Mouse (Mus musculus): ENCODE data around the gene Zscan21. TPM values are rescaled to one million over a fixed set of nuclear protein-coding genes. Genes with fewer than 3 reads are reported as not detected.
A peak's percentile ranks its signal among the peaks of the same experiment; 100 is the strongest.

Zscan21 gene
- polyA plus RNA-seq (2015; fragmentation: Nextera tagmentation; extraction: Ambion mirVana) = 23.5 and 26.3 TPM in 2 replicates

DNA sequence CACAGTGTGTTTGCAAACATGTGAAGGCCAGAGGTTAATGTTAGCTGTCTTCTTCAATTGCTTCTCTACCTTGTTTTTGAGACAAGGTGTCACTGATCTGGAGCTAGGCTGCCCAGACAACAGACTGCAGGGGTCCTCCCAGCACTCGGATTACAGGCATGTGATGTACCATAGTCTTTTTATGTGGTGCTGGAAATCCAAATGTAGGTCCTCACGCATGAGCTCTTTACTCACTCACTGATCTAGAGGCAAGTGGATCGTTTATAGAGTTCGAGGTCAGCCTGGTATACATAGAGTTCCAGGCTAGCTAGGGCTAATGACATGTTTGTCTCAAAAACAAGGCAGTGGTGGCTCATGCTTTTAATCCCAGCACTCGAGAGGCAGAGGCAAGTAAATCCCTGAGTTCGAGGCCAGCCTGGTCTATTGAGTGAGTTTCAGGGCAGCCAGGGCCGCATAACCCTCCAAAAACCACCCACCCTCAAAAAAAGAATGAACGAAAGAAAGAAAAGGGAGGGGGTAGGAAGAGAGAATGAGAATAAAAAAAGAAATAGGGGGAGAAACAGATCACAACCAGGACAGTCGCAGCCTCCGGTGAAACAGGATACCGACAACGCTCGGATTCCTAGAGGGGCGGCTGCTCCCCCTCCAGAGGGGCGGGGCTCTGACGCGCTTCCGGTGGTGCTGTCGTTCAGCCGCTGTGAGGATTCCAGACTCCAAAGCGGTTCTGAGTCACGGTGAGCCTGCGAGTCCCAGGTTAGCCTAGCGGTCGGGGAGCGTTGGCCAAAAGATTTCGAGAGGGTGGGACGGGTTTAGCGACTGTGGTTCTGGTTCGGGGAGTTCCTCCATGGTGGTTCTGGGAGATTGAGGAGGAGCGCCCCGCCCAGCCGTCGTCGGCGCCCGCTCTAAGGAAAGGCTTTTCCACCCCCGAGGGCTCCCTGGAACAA lies at the start of gene Zscan21:
Gene Zscan21 (plus strand): TSS at position 649 of the 944 bp plus-strand sequence.

DNA sequence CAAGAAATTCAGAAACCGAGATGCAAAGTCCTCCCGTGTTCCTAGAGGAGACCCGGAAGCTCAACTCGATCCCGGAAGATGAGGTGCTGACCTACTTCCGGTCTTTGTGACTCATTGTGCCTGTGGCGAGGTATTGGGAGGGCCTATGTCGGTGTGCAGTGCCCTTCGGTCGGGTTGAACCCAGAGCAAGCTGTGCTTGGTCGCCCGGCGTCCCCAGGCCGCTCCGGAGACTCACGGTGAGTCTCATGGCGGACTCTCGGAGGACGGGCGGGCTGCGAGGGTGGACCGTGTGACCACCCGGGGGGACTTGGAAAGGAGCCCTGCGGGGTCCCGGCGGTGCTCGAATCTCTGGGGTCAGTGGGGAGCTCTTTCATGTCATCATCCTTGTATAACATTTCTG lies 31.7 kb upstream of the Zscan21 start, which contains the start of gene Zkscan1:
Gene Zkscan1 (plus strand): TSS at position 89 of the 400 bp plus-strand sequence.

DNA sequence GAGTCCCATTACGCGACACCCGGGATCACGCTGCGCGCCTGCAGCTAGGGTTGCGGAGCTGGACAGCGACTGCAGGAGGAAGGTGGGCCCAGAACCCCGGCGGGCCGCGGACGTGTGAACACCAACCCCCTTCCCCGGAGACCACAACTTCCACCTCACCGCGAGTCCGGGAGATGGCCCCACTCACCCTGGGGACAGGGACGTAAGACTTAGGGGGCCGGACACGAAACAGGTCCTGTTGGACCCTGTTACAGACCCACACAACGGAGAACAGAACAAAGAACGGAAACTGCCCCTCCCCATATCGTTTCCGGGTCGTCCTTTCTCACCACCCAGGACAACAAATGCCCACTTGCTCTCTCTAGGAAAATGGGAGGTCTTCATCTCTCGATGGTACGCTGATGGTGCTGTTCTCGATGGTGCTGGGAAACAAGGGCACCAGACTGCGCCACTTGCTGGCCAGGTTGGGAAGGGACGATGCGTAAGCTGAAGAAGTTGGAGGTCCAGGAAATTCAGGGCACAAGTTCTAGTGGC lies 38.8 kb downstream of the Zscan21 start, which contains the start of gene Zfp113:
Gene Zfp113 (minus strand): TSS at position 302 of the 534 bp plus-strand sequence.

DNA sequence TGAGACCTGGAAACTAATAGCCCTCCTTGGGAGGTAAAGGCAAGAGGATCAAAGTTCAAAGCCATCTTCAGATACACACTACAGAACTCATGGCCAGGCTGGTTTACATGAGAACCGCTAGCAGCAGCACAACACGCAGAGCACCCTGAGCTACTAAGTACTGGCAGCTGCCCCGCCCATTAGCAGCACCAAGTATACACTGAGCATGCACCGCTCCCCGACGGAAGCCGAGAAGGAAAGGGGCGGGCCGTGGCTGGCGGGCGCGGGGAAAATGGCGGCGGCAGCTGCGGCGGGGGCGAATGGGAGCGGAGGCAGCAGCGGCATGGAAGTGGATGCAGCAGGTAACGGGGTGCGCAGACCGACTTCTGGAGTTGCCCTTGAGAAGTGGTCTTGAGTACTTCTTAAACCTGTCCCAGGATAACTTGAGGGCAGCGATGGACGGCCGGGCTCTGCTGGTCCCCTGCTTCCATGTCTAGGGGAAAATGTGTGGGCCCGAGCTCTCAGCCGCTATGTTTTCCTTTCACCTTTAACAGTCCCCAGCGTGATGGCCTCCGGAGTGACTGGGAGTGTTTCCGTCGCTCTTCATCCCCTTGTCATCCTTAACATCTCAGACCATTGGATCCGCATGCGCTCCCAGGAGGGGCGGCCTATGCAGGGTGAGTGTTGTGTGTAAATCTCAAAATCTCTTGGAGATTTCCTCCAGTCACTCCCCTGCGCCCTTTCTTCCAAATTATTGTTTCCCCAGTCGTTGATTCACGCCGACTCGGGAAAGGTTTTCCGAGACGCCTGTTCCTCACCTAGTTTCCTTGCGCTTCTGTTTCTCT lies 44.4 kb downstream of the Zscan21 start, which contains the start of gene Cops6:
Gene Cops6 (plus strand): TSS at position 230 of the 824 bp plus-strand sequence.

DNA sequence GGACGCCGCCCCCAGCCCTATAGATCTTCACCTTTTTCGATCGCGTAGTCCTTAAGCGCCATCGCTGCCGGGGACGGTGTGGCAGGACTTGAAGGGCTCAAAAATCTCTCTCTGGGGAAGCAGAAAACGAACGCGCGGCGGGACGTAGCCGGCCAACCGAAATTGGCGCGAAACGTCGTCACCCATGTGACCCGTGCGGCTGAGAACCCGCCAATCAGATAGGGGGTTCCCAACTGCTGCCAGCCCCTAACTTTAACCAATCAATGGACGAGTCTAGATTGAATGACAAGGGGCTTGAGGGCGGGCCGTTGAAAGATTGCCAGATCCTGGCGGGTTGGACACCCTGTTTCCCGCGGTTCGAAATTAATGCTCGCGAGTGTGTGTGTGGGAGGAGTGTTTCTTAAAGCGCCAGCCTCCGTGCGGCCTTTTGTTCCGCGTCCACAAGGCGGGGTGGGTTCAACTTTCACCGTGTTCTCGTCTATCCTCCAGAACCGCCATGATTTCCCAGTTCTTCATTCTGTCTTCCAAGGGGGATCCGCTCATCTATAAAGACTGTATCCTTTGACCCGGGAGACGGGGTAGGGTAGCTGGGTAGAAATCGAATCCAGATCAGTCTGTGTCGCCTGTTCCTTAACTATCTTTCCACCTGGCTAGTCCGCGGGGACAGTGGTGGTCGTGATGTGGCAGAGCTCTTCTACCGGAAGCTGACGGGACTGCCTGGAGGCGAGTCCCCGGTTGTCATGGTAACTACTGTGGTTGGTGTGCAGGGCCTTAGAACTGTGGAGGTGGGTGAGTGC lies 55.2 kb downstream of the Zscan21 start, which contains the start of the genes Ap4m1 and Mcm7:
Gene Ap4m1 (plus strand): TSS at position 308 of the 797 bp plus-strand sequence.
Gene Mcm7 (minus strand): TSS at position 728 of the 797 bp plus-strand sequence.

MicroRNAs encoded within 50 kb of the gene (microRNA counts, 519-probe panel; counts per million panel counts)
- microRNA mmu-miR-106b (4,090 counts per million, percentile 74 among the panel's probes with 10 or more counts), microRNA mmu-miR-25 (4,805 counts per million, percentile 89 among the panel's probes with 10 or more counts), microRNA mmu-miR-93 (3,760 counts per million, percentile 67 among the panel's probes with 10 or more counts)

Small RNA genes within 50 kb of the gene (microRNA-seq; reads per million reads assigned to microRNA genes)
- gene Mir106b = 2,978 reads per million, percentile 85 among the genes with 10 or more reads in this experiment
- gene Mir25 = 387 reads per million, percentile 62 among the genes with 10 or more reads in this experiment
- gene Mir93 = 2,807 reads per million, percentile 84 among the genes with 10 or more reads in this experiment

Other genes starting within 250 kb of the Zscan21 start
- gene Pilrb2, start 245.1 kb upstream of the Zscan21 start, polyA plus RNA-seq (2015; fragmentation: Nextera tagmentation; extraction: Ambion mirVana) = 0.71 and 3.5 TPM in 2 replicates
- 0.24 and 0.42 TPM in 2 replicates for gene Cyp3a13, start 195.3 kb upstream of the Zscan21 start, polyA plus RNA-seq (2015; fragmentation: Nextera tagmentation; extraction: Ambion mirVana)
- 0.33 and 0.45 TPM in 2 replicates for gene Gjc3, start 153.8 kb upstream of the Zscan21 start, polyA plus RNA-seq (2015; fragmentation: Nextera tagmentation; extraction: Ambion mirVana)
- gene Azgp1, start 135.4 kb upstream of the Zscan21 start, polyA plus RNA-seq (2015; fragmentation: Nextera tagmentation; extraction: Ambion mirVana) = 0.28 and 0.48 TPM in 2 replicates
- gene Smok3a, start 95.6 kb upstream of the Zscan21 start, polyA plus RNA-seq (2015; fragmentation: Nextera tagmentation; extraction: Ambion mirVana) = not detected in 2 replicates
- not detected in 2 replicates for gene Smok3b, start 95.5 kb upstream of the Zscan21 start, polyA plus RNA-seq (2015; fragmentation: Nextera tagmentation; extraction: Ambion mirVana)
- gene Smok3c, start 63.7 kb upstream of the Zscan21 start, polyA plus RNA-seq (2015; fragmentation: Nextera tagmentation; extraction: Ambion mirVana) = not detected in 2 replicates
- gene Zkscan1, start 31.8 kb upstream of the Zscan21 start, polyA plus RNA-seq (2015; fragmentation: Nextera tagmentation; extraction: Ambion mirVana) = 5.8 and 7.2 TPM in 2 replicates
- gene Zfp113, start 38.8 kb downstream of the Zscan21 start, polyA plus RNA-seq (2015; fragmentation: Nextera tagmentation; extraction: Ambion mirVana) = 6.8 and 7.5 TPM in 2 replicates
- 224 and 240 TPM in 2 replicates for gene Cops6, start 44.2 kb downstream of the Zscan21 start, polyA plus RNA-seq (2015; fragmentation: Nextera tagmentation; extraction: Ambion mirVana)
- 9.8 and 10.3 TPM in 2 replicates for gene Ap4m1, start 55.1 kb downstream of the Zscan21 start, polyA plus RNA-seq (2015; fragmentation: Nextera tagmentation; extraction: Ambion mirVana)
- 38.7 and 44.9 TPM in 2 replicates for gene Mcm7, start 55.5 kb downstream of the Zscan21 start, polyA plus RNA-seq (2015; fragmentation: Nextera tagmentation; extraction: Ambion mirVana)
- 33.7 and 34.9 TPM in 2 replicates for gene Taf6, start 70.5 kb downstream of the Zscan21 start, polyA plus RNA-seq (2015; fragmentation: Nextera tagmentation; extraction: Ambion mirVana)
- gene Cnpy4, start 70.6 kb downstream of the Zscan21 start, polyA plus RNA-seq (2015; fragmentation: Nextera tagmentation; extraction: Ambion mirVana) = 21.2 and 22.7 TPM in 2 replicates
- gene Mblac1, start 77.4 kb downstream of the Zscan21 start, polyA plus RNA-seq (2015; fragmentation: Nextera tagmentation; extraction: Ambion mirVana) = 8.4 and 9.6 TPM in 2 replicates
- 0.42 and 0.51 TPM in 2 replicates for gene Nxpe5, start 109.0 kb downstream of the Zscan21 start, polyA plus RNA-seq (2015; fragmentation: Nextera tagmentation; extraction: Ambion mirVana)
- 71.9 and 85.1 TPM in 2 replicates for gene Lamtor4, start 138.6 kb downstream of the Zscan21 start, polyA plus RNA-seq (2015; fragmentation: Nextera tagmentation; extraction: Ambion mirVana)
- 2.6 and 2.7 TPM in 2 replicates for gene BC037034, start 147.1 kb downstream of the Zscan21 start, polyA plus RNA-seq (2015; fragmentation: Nextera tagmentation; extraction: Ambion mirVana)
- 1.9 and 2.0 TPM in 2 replicates for gene Gal3st4, start 155.9 kb downstream of the Zscan21 start, polyA plus RNA-seq (2015; fragmentation: Nextera tagmentation; extraction: Ambion mirVana)
- 0.12 and 0.25 TPM in 2 replicates for gene Gm43720, start 163.1 kb downstream of the Zscan21 start, polyA plus RNA-seq (2015; fragmentation: Nextera tagmentation; extraction: Ambion mirVana)
- gene Gpc2, start 163.1 kb downstream of the Zscan21 start, polyA plus RNA-seq (2015; fragmentation: Nextera tagmentation; extraction: Ambion mirVana) = 1.4 and 1.5 TPM in 2 replicates
- 0.61 and 1.1 TPM in 2 replicates for gene Stag3, start 163.3 kb downstream of the Zscan21 start, polyA plus RNA-seq (2015; fragmentation: Nextera tagmentation; extraction: Ambion mirVana)
- not detected in 2 replicates for gene Pvrig, start 225.1 kb downstream of the Zscan21 start, polyA plus RNA-seq (2015; fragmentation: Nextera tagmentation; extraction: Ambion mirVana)

All from urinary bladder, postnatal 0 days (tissue).